Mouse (Mus musculus) kidney, embryonic 16.5 days (tissue): ENCODE measurements around the gene Lrp10. TPM values are rescaled to one million over a fixed set of nuclear protein-coding genes. Genes with fewer than 3 reads are reported as not detected.

Experiments
- ATAC-seq: fragments of 200-750 bp; cut with Nextera tagmentation; 2 replicates; pipeline ENCODE4 v1.8.0; 2017; ENCODE audit warnings: moderate TSS enrichment; ENCODE audit not compliant: low FRiP score, low TSS enrichment
- H3K27ac ChIP-seq: fragments of 300-500 bp; sonication (generic); 2 replicates; pipeline ENCODE4 v1.5.1; 2014; ENCODE audit warnings: low read length
- H3K27me3 ChIP-seq: fragments of 300-500 bp; sonication (generic); 2 replicates; pipeline ENCODE4 v1.6.1; 2014; ENCODE audit warnings: low read length, control low read depth, mixed read lengths; ENCODE audit not compliant: insufficient read depth
- H3K36me3 ChIP-seq: fragments of 300-500 bp; sonication (generic); 2 replicates; pipeline ENCODE4 v1.6.1; 2014; ENCODE audit warnings: low read length, control low read depth, mixed read lengths; ENCODE audit not compliant: insufficient read depth
- H3K4me1 ChIP-seq: fragments of 300-500 bp; sonication (generic); 2 replicates; pipeline ENCODE4 v1.6.1; 2014; ENCODE audit warnings: low read length, control low read depth, mixed read lengths; ENCODE audit not compliant: insufficient read depth
- H3K4me2 ChIP-seq: fragments of 300-500 bp; sonication (generic); replicated peaks from 2 replicates; pipeline ENCODE4 v1.6.1; 2014; ENCODE audit warnings: low read depth, low read length
- H3K4me3 ChIP-seq: fragments of 300-500 bp; sonication (generic); 2 replicates; pipeline ENCODE4 v1.5.1; 2014; ENCODE audit warnings: mild to moderate bottlenecking, low read length
- H3K9ac ChIP-seq: fragments of 300-500 bp; sonication (generic); replicated peaks from 2 replicates; pipeline ENCODE4 v1.6.1; 2014; ENCODE audit warnings: low read length
- H3K9me3 ChIP-seq: fragments of 300-500 bp; sonication (generic); 2 replicates; pipeline ENCODE4 v1.6.1; 2016; ENCODE audit warnings: low read length, control low read depth
- WGBS: fragments of 180-500 bp; shearing (Covaris S2); extraction: QIAGEN DNeasy Blood & Tissue Kit; methylation state at CpG from one replicate; pipeline ENCODE4 v1.1.7; 2014; 5-methylcytosine and 5-hydroxymethylcytosine counted together
- polyA plus RNA-seq: library from polyadenylated mRNA; unstranded; fragments of >200 nt; fragmentation: Nextera tagmentation; extraction: Ambion mirVana; gene quantifications from 2 replicates; pipeline ENCODE4 v1.2.1, GENCODE M21; 2015

Lrp10 gene
- 58.8 and 65.1 TPM in 2 replicates for polyA plus RNA-seq

- no peaks in the 10 kb centered on the region for H3K27me3 ChIP-seq
- WGBS: under 1% methylated on average over 35 of the region's 35 CpGs
- peak; percentile 90 for ATAC-seq
- peak within 1 kb of the TSS; percentile 92 for H3K27ac ChIP-seq
- peak within 1 kb of the TSS; percentile 92 for H3K9ac ChIP-seq
- H3K4me2 ChIP-seq: peak within 1 kb of the TSS; percentile 79
- peak within 1 kb of the TSS; percentile 87 for H3K4me3 ChIP-seq
- H3K36me3 ChIP-seq: peaks cover 20% of the 10 kb centered on the region
- peaks cover 10% of the 10 kb centered on the region for H3K4me1 ChIP-seq
- no peaks in the 10 kb centered on the region for H3K9me3 ChIP-seq
Measured at GRCm38 (mm10) chr14:54463959-54464292, at the start of gene Lrp10. Gene Lrp10 (plus strand): TSS chr14:54464137.

GRCm38 (mm10) chr14:54415241-54416020 is 48.5 kb upstream of the Lrp10 start:
- 29% methylated on average over 13 of the region's 13 CpGs for WGBS
- ATAC-seq: no peak
- H3K9me3 ChIP-seq: no peaks in the 10 kb centered on the region
- no peaks in the 10 kb centered on the region for H3K36me3 ChIP-seq
- H3K4me2 ChIP-seq: no peak overlapping the region
- H3K9ac ChIP-seq: no peak overlapping the region
- no peak overlapping the region for H3K4me3 ChIP-seq
- H3K4me1 ChIP-seq: peaks cover 32% of the 10 kb centered on the region
- H3K27me3 ChIP-seq: no peaks in the 10 kb centered on the region
- no peak overlapping the region for H3K27ac ChIP-seq

DNA sequence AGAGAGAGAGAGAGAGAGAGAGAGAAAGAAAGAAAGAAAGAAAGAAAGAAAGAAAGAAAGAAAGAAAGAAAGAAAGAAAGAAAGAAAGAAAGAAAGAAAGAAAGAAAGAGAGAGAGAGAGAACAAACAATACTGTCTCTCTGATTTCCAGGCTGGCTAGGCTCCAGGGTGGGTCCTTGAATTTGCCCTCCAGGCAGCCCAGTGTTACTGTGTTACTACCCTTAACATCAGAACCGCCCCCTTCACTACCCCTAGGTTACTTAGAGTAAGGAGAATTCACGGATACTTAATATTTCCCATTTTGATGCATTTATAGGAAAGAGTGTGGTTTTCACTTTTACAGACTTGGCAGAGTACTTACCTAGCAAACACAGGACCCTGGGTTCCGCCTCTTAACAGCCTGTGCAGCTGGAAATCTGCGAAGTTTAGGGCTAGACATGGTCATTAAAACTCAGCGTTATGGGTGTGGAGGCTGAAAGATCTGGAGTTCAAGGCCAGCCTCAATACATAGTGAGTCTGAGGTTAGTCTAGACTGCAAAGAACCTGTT is 47.6 kb upstream of the Lrp10 start:
- Histone ChIP-seq H3K4me1 (peaks cover 27% of the 10 kb centered on the region), H3K27me3 (no peaks in the 10 kb centered on the region), H3K9me3 (no peaks in the 10 kb centered on the region), H3K9ac (no peak overlapping the region), H3K36me3 (no peaks in the 10 kb centered on the region), H3K27ac (no peak overlapping the region), H3K4me3 (no peak overlapping the region), H3K4me2 (no peak overlapping the region)
- ATAC-seq: no peak
- 57% methylated on average over 5 of the region's 5 CpGs for WGBS

- Histone ChIP-seq H3K4me1 (peaks cover 27% of the 10 kb centered on the region), H3K4me2 (no peak overlapping the region), H3K27me3 (no peaks in the 10 kb centered on the region), H3K36me3 (no peaks in the 10 kb centered on the region), H3K9ac (no peak overlapping the region), H3K4me3 (no peak overlapping the region), H3K27ac (no peak overlapping the region), H3K9me3 (no peaks in the 10 kb centered on the region)
- 80% methylated on average over 4 of the region's 4 CpGs for WGBS
- no peak for ATAC-seq
Measured at GRCm38 (mm10) chr14:54416830-54417229, 47.1 kb upstream of the Lrp10 start.

DNA sequence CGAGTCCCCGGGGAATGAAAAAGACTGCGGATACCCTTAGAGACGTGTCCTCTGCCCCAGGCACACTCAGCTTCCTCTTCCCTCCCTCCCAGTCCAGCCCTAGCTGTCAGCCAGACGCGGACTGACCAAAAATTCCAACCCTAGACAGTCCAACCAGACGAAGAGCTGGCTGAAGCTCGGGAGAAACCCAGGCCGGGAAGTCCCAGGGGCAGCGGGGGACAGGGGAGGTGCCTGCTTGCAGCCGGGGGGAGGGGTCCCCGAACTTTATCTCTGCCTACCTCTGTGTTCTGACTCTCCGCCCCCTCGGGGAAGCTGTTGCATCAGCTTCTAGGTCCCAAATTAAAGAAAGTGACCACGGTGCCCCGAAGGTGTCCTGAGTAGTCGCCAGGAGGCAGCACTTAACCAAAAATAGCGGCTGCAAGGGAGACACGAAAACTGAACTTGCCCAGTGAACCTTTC is 46.3 kb upstream of the Lrp10 start, which contains the start of gene Slc7a7:
Gene Slc7a7 (minus strand): TSS at position 158 of the 459 bp plus-strand sequence.
- no peaks in the 10 kb centered on the region for H3K27me3 ChIP-seq
- H3K4me3 ChIP-seq: peak within 1 kb of the TSS; percentile 20
- H3K9me3 ChIP-seq: no peaks in the 10 kb centered on the region
- H3K4me2 ChIP-seq: peak within 1 kb of the TSS; percentile 36
- no peaks in the 10 kb centered on the region for H3K36me3 ChIP-seq
- H3K4me1 ChIP-seq: peaks cover 27% of the 10 kb centered on the region
- peak within 1 kb of the TSS; percentile 51; the same call in 1 of the 2 replicates for H3K9ac ChIP-seq
- H3K27ac ChIP-seq: no peak within 1 kb of the TSS
- ATAC-seq: peak; percentile 43
- WGBS: 10% methylated on average over 19 of the region's 19 CpGs

DNA sequence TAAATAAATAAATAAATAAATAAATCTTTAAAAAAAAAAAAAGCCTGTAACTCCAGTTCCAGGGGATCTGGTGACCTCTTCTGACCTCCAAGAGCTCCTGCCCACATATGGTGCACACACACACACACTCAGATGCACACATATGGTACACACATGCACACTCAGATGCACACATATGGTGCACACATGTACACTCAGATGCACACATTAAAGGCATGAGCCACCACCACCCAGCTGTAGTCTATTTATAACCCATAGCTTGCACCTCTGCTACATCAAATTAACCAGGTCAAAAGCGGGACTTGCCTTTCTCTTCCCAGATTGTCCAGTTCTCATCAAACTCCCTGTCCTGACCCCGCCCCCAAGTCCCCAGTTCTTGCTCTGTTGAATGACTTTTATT is 42.9 kb upstream of the Lrp10 start:
- H3K27ac ChIP-seq: no peak overlapping the region
- H3K9ac ChIP-seq: no peak overlapping the region
- no peak overlapping the region for H3K4me3 ChIP-seq
- no peaks in the 10 kb centered on the region for H3K36me3 ChIP-seq
- ATAC-seq: no peak
- 85% methylated on average over 2 of the region's 2 CpGs for WGBS
- H3K27me3 ChIP-seq: no peaks in the 10 kb centered on the region
- no peaks in the 10 kb centered on the region for H3K9me3 ChIP-seq
- H3K4me1 ChIP-seq: peaks cover 12% of the 10 kb centered on the region; the same call in 1 of the 2 replicates
- H3K4me2 ChIP-seq: no peak overlapping the region

GRCm38 (mm10) chr14:54423406-54423805 is 40.5 kb upstream of the Lrp10 start:
- Histone ChIP-seq H3K4me2 (no peak overlapping the region), H3K9me3 (no peaks in the 10 kb centered on the region), H3K27ac (no peak overlapping the region), H3K4me1 (peaks cover 6% of the 10 kb centered on the region; the same call in 1 of the 2 replicates), H3K36me3 (no peaks in the 10 kb centered on the region), H3K4me3 (no peak overlapping the region), H3K27me3 (no peaks in the 10 kb centered on the region), H3K9ac (no peak overlapping the region)
- 63% methylated on average over 5 of the region's 5 CpGs for WGBS
- no peak for ATAC-seq

DNA sequence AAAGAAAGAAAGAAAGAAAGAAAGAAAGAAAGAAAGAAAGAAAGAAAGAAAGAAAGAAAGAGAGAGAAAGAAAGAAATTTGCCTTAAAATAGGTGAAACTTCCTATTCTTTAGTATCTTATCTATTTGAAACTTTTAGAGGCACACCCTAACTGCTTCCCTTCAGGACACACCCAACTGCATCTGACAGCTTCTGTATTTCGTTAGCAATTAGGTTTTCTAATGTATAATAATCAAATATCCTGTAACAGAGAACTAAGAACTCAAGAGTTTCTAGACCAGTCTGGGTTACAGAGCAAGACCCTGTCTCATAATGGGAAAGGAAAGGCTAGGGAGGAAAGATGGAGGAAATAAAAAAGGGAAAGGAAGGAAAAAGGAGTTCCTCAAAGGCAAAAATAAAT is 39.3 kb upstream of the Lrp10 start:
- no peaks in the 10 kb centered on the region for H3K9me3 ChIP-seq
- peaks cover 12% of the 10 kb centered on the region for H3K4me1 ChIP-seq
- no peak for ATAC-seq
- H3K4me3 ChIP-seq: no peak overlapping the region
- H3K4me2 ChIP-seq: no peak overlapping the region
- H3K36me3 ChIP-seq: 0 out of 2 replicates have a peak, but pooled peaks cover 9% of the 10 kb centered on the region
- no peaks in the 10 kb centered on the region for H3K27me3 ChIP-seq
- H3K9ac ChIP-seq: no peak overlapping the region
- WGBS: 85% methylated on average over 1 of the region's 1 CpGs
- H3K27ac ChIP-seq: no peak overlapping the region

- Histone ChIP-seq H3K4me2 (peak overlapping the region; percentile 73; the same call in 1 of the 2 replicates), H3K9ac (no peak overlapping the region), H3K27ac (no peak overlapping the region), H3K9me3 (no peaks in the 10 kb centered on the region), H3K36me3 (0 out of 2 replicates have a peak, but pooled peaks cover 9% of the 10 kb centered on the region), H3K27me3 (no peaks in the 10 kb centered on the region), H3K4me3 (no peak overlapping the region), H3K4me1 (peaks cover 21% of the 10 kb centered on the region)
- ATAC-seq: no peak
- WGBS: 90% methylated on average over 1 of the region's 1 CpGs
Measured at GRCm38 (mm10) chr14:54425540-54425939, 38.4 kb upstream of the Lrp10 start.
